Mouse (Mus musculus) kidney, adult 8-10 months (tissue): ENCODE measurements at regions not wholly inside any gene's neighbourhood (a gene's known extent, or its start where the extent isn't known, plus 50 kb on each side); places are given as distances from the start of the nearest gene placed in this dataset.

ENCODE experiments used
- DNase-seq, 2 experiments: peaks; one replicate each; pipeline ENCODE4 v3.0.0; 2022

GRCm38 (mm10) chr8:103442420-103443125 lies 657.1 kb upstream of the Cdh11 start:
- no peak for DNase-seq

GRCm38 (mm10) chr8:103444577-103444976 lies 656.8 kb upstream of the Cdh5 start:
- no peak for DNase-seq

DNA sequence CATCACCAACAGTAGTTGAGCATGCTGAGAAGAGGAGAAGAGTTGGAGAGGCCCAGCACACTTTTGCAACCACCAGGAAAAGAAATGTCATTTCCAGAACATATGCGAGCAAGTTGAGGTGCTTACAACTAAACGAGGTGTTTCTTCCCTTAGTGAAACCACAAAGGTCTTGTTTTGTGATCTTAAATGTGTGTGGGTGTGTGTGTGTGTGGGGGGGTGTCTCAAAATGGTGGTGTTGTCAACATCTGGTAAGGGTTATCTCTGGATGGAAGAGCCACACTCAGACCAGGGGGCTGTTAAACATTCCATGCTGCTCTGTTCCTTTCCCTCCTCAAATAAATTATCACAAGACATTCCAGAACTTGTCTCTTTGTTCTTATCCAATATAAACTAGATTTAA lies 656.0 kb upstream of the Cdh5 start:
- DNase-seq, result no peak

DNA sequence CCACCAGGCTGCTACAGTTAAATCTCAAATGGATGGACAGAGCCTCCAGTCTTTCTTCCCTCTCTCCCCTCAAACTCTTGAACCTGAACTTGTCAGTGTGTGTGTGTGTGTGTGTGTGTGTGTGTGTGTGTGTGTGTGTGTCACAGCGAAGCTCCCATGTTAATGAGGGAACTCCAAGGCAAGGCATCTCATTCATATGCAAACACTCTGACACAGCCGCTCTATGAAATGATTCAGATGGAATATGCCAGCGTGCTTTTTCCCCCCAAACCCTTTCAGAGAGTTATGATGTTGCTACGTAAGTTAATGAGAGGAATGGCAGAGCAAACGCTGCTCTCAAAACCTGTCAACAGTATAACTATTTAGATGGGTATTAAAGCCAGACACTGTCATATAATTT lies 653.5 kb upstream of the Cdh5 start:
- DNase-seq, result no peak

- no peak for DNase-seq
These were observed 649.9 kb upstream of the Cdh5 start for GRCm38 (mm10) chr8:103451381-103452018.

- DNase-seq, result no peak
These were observed 644.2 kb upstream of the Cdh5 start for GRCm38 (mm10) chr8:103457176-103457575.

DNA sequence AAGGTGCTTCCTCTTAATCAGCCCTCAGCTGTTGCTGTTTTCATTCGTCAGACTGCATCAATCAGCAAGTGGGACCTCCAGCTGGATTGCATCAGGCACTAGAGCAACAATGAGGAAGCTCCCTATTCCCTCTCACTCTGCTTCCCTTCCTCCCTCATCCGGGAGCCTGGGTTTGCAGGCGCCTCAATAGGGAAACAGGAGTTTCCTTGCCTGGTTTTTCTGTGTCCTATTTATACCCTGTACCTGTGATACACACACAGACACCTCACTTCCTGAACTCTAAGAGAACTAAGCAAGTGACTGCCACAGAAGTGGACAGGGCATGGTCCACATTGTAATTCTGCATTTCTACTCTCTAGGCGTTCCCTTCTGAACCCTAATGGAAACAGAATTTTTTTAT lies 637.9 kb upstream of the Cdh5 start:
- no peak for DNase-seq

GRCm38 (mm10) chr8:103464777-103465353 lies 636.6 kb upstream of the Cdh5 start:
- DNase-seq, result no peak

DNA sequence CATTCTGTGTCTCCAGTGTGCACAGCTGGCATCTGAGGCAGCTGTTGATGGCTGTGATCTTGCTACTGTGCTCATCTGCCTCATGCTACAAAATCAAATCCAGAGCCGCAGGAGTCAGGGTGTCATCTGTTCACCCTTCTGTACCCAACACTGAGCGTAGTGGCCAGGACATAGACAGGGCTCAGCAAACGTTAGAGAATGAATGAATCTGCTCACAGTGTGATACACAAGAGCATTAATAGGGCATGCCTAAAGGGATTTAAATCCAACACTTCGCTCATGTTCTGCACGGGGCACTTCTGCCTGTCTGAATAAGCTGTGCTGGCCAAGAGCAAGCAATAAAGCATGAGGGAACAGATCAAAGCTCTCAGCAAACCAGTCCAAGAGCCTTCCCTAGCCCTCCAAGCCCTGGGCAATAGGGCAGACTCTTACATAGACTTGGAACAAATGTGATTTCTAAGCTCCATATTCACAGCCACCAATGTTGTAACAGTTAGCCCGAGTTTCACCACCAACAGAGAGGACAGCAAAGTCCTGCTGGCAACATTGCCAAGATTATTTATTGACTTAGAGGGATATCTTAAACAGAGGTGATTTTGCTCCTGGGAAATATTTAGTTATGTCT lies 633.8 kb upstream of the Cdh5 start:
- DNase-seq, result peak; percentile 2 to 43

DNA sequence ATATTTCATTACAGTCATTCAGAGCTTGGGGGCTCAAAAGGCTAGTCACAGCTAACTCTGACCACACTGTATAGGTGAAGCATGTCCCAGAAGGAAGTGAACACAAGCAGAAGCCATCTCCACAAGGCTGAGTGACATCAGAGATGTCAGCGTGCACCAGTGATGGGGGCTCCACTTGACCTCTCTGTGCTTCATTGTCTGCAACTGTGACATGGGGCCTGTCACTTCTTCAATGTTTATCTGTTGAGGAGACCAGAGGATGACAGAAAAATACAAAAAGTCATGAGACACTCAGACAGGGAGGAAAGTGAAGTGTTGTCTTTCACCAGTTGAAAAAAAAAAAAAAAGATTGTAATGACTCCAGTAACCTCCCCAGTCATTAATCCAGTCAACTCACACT lies 632.4 kb upstream of the Cdh5 start:
- no peak for DNase-seq

DNA sequence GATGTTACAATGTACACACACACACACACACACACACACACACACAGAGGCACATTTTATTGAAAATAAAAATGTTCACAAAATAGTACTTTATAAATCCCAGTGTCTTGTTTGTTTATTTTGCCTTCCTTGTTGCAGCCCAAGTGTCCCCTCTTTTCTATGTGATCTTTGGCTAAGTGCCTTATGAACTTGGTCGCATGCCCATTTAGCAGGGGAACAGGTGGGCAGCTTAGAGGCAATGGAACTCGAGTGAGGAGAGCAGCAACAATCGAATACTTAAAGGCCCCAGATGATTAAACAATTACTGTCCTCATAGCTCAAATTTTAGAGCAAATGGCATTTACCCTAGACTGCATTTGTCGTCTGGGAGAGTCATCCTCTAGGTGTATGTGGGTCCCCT lies 631.1 kb upstream of the Cdh5 start:
- no peak for DNase-seq

- no peak for DNase-seq
These were observed 625.3 kb upstream of the Cdh5 start for GRCm38 (mm10) chr8:103475816-103476797.

GRCm38 (mm10) chr8:103482033-103482720 lies 619.2 kb upstream of the Cdh5 start:
- no peak for DNase-seq

DNA sequence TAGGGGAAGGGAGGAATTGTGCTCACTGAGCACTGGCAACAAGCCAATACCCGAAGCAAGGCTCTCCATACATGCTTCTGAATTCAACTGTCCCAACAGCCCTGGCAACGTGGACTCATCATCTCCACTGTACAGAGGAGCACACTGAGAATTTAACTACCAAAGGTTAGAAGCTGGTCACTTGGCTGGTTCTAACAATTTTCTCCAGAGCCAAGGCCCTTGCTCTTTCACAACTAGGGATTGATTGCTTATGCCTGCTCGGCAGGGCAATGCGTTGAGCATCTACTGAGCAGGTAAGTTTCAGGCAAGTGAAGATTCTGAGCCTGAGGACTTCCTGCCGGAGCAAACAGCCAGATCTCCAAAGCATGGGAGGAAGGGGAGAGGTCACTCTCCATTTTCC lies 616.0 kb upstream of the Cdh5 start:
- no peak for DNase-seq

DNA sequence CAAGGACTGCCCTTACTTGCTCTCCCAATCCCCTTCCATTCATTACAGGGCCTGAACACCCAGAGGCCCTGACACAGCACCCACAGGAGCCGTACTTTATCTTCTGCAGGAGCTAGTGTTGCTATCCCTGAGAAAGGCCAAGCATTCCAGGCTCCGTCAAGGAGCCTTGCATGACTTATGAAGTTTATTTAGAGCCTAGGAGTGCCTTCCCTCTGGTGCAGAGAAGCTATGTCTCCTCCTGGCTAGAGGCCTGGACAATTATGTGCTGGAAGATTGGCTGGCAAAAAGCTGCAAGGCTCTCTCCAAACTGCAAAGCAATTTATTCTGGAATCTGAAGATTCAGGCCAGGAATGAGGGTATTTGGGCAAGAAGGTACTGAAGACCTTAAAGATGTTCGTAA lies 612.0 kb upstream of the Cdh5 start:
- DNase-seq, result no peak

DNA sequence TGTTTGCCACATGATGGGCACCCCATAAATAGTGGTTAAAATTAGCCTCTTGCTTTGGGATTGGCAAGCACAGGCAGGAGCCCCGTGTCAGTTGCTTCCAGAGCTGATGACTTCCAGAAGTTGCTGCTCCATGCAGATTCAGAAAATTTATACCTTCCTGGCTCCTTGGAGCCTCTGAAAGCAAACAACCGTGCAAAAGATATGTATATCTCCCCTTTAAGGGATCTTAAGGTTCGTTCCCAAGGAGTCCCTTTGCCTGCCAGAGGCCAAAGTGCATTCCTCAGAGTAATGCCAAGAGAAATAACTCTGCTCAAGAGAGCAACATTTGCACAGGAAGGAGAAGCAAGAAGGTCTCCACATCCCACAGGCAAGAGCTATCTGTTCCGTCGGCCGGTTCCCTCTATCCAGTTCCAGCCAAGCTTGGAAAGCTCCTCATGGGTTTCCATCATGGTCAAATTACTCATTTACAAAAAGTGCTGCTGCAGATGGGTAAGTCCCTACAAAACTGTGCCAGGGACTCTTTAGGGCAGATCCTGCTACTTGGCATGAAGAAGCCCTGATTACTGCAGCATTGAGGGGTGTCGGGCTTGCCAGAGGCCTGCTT lies 608.4 kb upstream of the Cdh5 start:
- peak in 1 of 2 experiments; percentile 3 for DNase-seq

DNA sequence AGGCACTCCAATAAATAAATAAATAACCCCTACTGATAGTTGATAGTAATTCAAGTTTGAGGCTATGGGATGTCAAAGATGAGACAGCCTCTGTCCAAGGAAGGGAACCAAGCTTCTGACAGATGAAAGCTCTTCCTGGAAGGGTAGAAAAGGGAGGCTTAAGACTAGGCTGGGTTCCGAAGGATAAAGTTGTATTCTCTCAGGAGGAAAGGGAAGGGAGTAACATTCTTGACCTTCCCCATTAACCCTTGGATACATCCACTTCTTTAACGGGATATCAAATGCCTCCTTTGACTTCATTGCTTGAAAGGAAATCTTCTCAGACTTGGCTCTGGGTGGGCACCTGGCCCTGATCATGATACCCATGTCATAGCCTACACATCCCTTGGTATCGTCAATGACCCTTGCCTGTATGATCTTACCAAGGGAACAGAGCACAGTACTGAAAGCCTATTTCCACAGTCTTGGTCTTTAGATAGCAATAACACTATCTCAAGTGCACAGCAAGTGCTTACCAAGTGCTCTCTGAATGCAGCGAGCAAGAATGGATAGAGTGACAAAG lies 607.4 kb upstream of the Cdh5 start:
- no peak for DNase-seq

DNA sequence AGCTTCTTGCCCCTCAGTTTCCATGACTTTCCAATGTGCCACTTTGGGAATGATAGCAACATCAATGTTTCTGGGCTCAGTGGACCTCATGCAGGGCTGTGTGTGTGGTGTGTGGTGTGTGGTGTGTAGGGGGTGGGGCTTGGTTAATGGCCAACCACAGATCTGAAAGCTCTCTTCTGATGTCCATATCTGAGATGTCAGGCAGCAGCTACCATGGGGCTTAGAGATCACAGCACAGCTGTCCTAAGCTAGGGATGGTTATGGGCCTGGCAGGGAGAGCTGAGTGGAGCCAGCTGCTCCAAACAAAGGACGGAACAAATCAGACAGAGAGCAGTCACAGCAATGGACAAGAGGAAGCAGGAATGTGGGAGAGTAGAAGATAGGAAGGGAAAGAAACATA lies 606.8 kb upstream of the Cdh5 start:
- no peak for DNase-seq

- no peak for DNase-seq
These were observed 600.1 kb upstream of the Cdh5 start for GRCm38 (mm10) chr8:103501328-103501727.

GRCm38 (mm10) chr8:103502991-103503767 lies 598.2 kb upstream of the Cdh5 start:
- DNase-seq, result no peak

DNA sequence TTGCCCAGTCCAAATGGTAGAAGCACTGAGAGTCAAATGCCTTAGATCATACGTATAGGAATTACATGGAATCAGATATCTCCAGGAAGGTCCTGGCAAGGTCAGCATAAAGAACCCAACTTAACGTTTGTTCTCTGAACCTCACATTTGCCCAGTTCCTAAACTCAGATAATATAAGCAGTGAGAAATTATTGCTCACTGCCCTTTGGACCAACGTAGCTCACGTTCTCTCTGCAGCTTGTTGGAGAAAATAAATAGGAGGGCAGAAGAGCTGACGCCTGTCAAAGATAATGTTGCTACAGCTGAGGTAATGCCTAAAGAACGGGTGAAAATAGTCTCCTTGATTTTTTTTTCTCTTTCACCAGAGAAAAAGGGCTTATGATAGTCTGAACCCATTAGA lies 595.1 kb upstream of the Cdh5 start:
- no peak for DNase-seq
